Mouse (Mus musculus) heart, adult 10 weeks (tissue): Measurements from ENCODE around the gene Mycn. TPM values are rescaled to one million over a fixed set of nuclear protein-coding genes. Genes with fewer than 3 reads are reported as not detected.

Source experiments
- polyA plus RNA-seq: library from polyadenylated mRNA; stranded (reverse); fragments of 350-450 nt; fragmentation: Illumina TruSeq; extraction: RNeasy Lipid Tissue Mini Kit (QIAGEN cat#74804); gene quantifications from one replicate; pipeline ENCODE4 v1.2.3, GENCODE M21; 2014; ENCODE audit warnings: low read depth, low replicate concordance

The Mycn gene
- 2.4 TPM for polyA plus RNA-seq

GRCm38 (mm10) chr12:12941661-12942363, at the start of gene Mycn:
Gene Mycn, minus strand, starts transcription at chr12:12941914.

